Comparison of ENCODE assay signal across 10 mouse cellular contexts in the genomic region with DNA sequence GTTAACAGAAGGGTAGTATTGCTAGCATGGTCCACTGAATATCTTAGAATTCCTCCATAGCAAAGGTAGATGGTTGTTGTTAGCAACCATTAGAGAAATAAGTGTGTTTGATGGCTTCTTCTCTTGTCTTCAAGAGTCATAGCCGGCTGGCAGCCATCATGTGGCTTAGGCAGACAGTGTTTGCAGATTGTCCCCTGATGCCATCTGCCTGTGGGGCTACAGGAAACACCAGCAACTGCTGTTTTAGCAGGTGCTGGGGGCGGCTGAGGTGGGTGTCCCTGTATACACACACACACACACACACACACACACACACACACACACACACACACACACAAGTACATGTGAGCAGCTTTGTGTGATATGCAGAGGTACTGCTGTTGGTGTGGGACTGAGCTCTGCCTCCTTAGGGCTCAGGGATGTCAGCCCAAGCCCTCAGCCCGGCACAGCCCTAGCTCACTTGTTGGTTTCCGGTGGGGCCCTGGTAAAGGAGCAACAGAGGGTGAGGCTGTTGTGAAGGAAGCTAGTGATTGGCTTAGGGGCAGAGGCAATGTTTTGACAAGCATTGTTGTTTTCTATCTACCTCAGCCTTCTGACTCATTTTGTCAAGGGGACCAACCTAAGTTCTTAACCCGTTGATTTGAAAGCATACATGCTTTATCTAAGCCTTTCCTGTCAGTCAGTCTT.
DNase-seq lines count a peak whose midpoint lies in the region; ATAC-seq and TF ChIP-seq lines count a peak whose summit lies in the region.
"Had no signal": no experiment of that assay in that cellular context is flagged by ENCODE, and none has a peak within 500 bp of the region (broad histone marks: within the 10 kb centered on the region; RNA-seq: fewer than 3 reads in every experiment).

No protein-coding gene starts in this region.

- peak; percentile 74 for ATAC-seq in liver, embryonic 12.5 days
- no peak for ATAC-seq in midbrain, embryonic 13.5 days
- ATAC-seq in midbrain, postnatal 0 days (ENCODE audit: low FRiP score): no peak

- WGBS in liver, embryonic 12.5 days (ENCODE audit: insufficient replicate concordance): 31% methylated on average over 4 of the region's 5 CpGs
- WGBS in midbrain, embryonic 13.5 days: 87% methylated on average over 5 of the region's 5 CpGs
- WGBS in midbrain, postnatal 0 days: 93% methylated on average over 5 of the region's 5 CpGs

- H3K27ac ChIP-seq in liver, embryonic 12.5 days: peak overlapping the region; percentile 80
- H3K27ac ChIP-seq in midbrain, embryonic 13.5 days: no peak overlapping the region
- H3K27ac ChIP-seq in midbrain, postnatal 0 days (ENCODE audit: low read depth, low read length): no peak overlapping the region
- H3K27ac ChIP-seq: heart, adult 2 months had no signal

- peak overlapping the region; percentile 47 for H3K4me2 ChIP-seq in liver, embryonic 12.5 days
- H3K4me2 ChIP-seq in midbrain, embryonic 13.5 days (replicated peaks): no peak overlapping the region
- no peak overlapping the region for H3K4me2 ChIP-seq in midbrain, postnatal 0 days (ENCODE audit: low read depth, low read length, poor library complexity, severe bottlenecking)

- H3K4me1 ChIP-seq in liver, embryonic 12.5 days: peaks cover 23% of the 10 kb centered on the region
- no peaks in the 10 kb centered on the region for H3K4me1 ChIP-seq in midbrain, embryonic 13.5 days (replicated peaks)
- H3K4me1 ChIP-seq in midbrain, postnatal 0 days (ENCODE audit: insufficient read depth, low read length): no peaks in the 10 kb centered on the region

- H3K4me3 ChIP-seq in liver, embryonic 12.5 days: no peak overlapping the region
- no peak overlapping the region for H3K4me3 ChIP-seq in midbrain, embryonic 13.5 days (replicated peaks)
- H3K4me3 ChIP-seq in midbrain, postnatal 0 days (ENCODE audit: low read depth, low read length): no peak overlapping the region
- H3K4me3 ChIP-seq: heart, adult 2 months had no signal

- H3K27me3 ChIP-seq in liver, embryonic 12.5 days (replicated peaks): no peaks in the 10 kb centered on the region
- H3K27me3 ChIP-seq in midbrain, embryonic 13.5 days: no peaks in the 10 kb centered on the region; the same call in 1 of the 2 replicates
- H3K27me3 ChIP-seq in midbrain, postnatal 0 days (ENCODE audit: insufficient read depth, low read length): no peaks in the 10 kb centered on the region

- no peaks in the 10 kb centered on the region for H3K9me3 ChIP-seq in liver, embryonic 12.5 days (replicated peaks)
- H3K9me3 ChIP-seq in midbrain, embryonic 13.5 days: no peaks in the 10 kb centered on the region
- H3K9me3 ChIP-seq in midbrain, postnatal 0 days (ENCODE audit: low read length): no peaks in the 10 kb centered on the region

- DNase-seq in right cerebral cortex, postnatal 14 days: peak; percentile 6
- no peak for DNase-seq in right cerebral cortex, adult 18-20 months
- peak; percentile 6 for DNase-seq in spleen, adult 12 weeks (ENCODE audit: low spot score)
- no peak for DNase-seq in heart, adult 8-10 months (ENCODE audit: low spot score)
- no peak for DNase-seq in midbrain, postnatal 0 days (ENCODE audit: low spot score)
- no peak for DNase-seq in adrenal gland, postnatal 10 days
- DNase-seq: adrenal gland, adult 2 months had no signal

- no peak overlapping the region for H3K9ac ChIP-seq in liver, embryonic 12.5 days
- H3K9ac ChIP-seq in midbrain, embryonic 13.5 days (replicated peaks): no peak overlapping the region
- H3K9ac ChIP-seq in midbrain, postnatal 0 days (replicated peaks; ENCODE audit: low read length, poor library complexity, severe bottlenecking): no peak overlapping the region

- no peak for TF ChIP-seq CTCF in midbrain, postnatal 0 days (IDR thresholded peaks at IDR 0.05)

- H3K36me3 ChIP-seq in liver, embryonic 12.5 days: no peaks in the 10 kb centered on the region
- no peaks in the 10 kb centered on the region for H3K36me3 ChIP-seq in midbrain, embryonic 13.5 days
- no peaks in the 10 kb centered on the region for H3K36me3 ChIP-seq in midbrain, postnatal 0 days (ENCODE audit: insufficient read depth, low read length)

Comparison
In these comparisons a context has a peak if more than half of its experiments do, and no peak if none do; other contexts are left out.
1. DNase-seq: peak in right cerebral cortex, postnatal 14 days (single experiment) and spleen, adult 12 weeks (single experiment); none in right cerebral cortex, adult 18-20 months (single experiment), heart, adult 8-10 months (single experiment), midbrain, postnatal 0 days (single experiment) and adrenal gland, postnatal 10 days (single experiment).